Mouse (Mus musculus) MEL (cell line): Measurements from ENCODE around the gene Irf2bp2. TPM values are rescaled to one million over a fixed set of nuclear protein-coding genes. Genes with fewer than 3 reads are reported as not detected.

Experiments
- DNase-seq: peaks from one replicate; pipeline ENCODE4 v3.0.0; 2011; ENCODE audit warnings: low read depth, low spot score
- H3K27ac ChIP-seq: 2 replicates; pipeline ENCODE4 v1.5.1; 2012; ENCODE audit warnings: low read depth, mild to moderate bottlenecking, control low read depth, low read length, moderate library complexity; ENCODE audit not compliant: control insufficient read depth
- H3K27me3 ChIP-seq, 2 experiments: fragments of 150-350 bp in 1 of 2; sonication (generic) in 1 of 2; 2 replicates each; pipeline ENCODE4 v1.6.1; 2012; ENCODE audit warnings: low read length in 2 of 2, mild to moderate bottlenecking in 2 of 2, improper control_type of control experiment in 1 of 2, moderate library complexity in 1 of 2; ENCODE audit not compliant: insufficient read depth in 2 of 2, control insufficient read depth in 1 of 2
- H3K36me3 ChIP-seq, 2 experiments: 2 replicates each; pipeline ENCODE4 v1.6.1; 2012 to 2014; ENCODE audit warnings: low read length in 2 of 2, improper control_type of control experiment in 1 of 2, inconsistent platforms in 1 of 2, mild to moderate bottlenecking in 1 of 2; ENCODE audit not compliant: insufficient read depth in 2 of 2, control insufficient read depth in 1 of 2
- H3K4me1 ChIP-seq, 2 experiments: fragments of 150-350 bp in 1 of 2; sonication (generic) in 1 of 2; 2 replicates each; pipeline ENCODE4 v1.6.1; 2012; ENCODE audit warnings: low read length in 2 of 2, improper control_type of control experiment in 1 of 2, mild to moderate bottlenecking in 1 of 2; ENCODE audit not compliant: insufficient read depth in 2 of 2, control insufficient read depth in 1 of 2
- H3K4me3 ChIP-seq, 2 experiments: fragments of 150-350 bp in 1 of 2; sonication (generic) in 1 of 2; 2 replicates each; pipeline ENCODE4 v1.5.1; 2012; ENCODE audit warnings: low read depth in 2 of 2, low read length in 2 of 2, mild to moderate bottlenecking in 2 of 2, moderate library complexity in 2 of 2, control low read depth in 1 of 2, improper control_type of control experiment in 1 of 2; ENCODE audit not compliant: control insufficient read depth in 1 of 2, insufficient read depth in 1 of 2
- H3K79me2 ChIP-seq: 2 replicates; pipeline ENCODE4 v1.6.1; 2012; ENCODE audit warnings: mild to moderate bottlenecking, low read length, moderate library complexity; ENCODE audit not compliant: control insufficient read depth, poor library complexity, insufficient read depth
- H3K9ac ChIP-seq: 2 replicates; pipeline ENCODE4 v1.6.1; 2012; ENCODE audit warnings: low read depth, mild to moderate bottlenecking, control low read depth, low read length, moderate library complexity; ENCODE audit not compliant: control insufficient read depth, poor library complexity, severe bottlenecking
- H3K9me3 ChIP-seq: fragments of 150-350 bp; sonication (generic); replicated peaks from 2 replicates; pipeline ENCODE4 v1.6.1; 2012; ENCODE audit warnings: mild to moderate bottlenecking, low read length, improper control_type of control experiment, moderate library complexity; ENCODE audit not compliant: insufficient read depth
- CHD1 ChIP-seq: IDR thresholded peaks from 2 replicates; pipeline ENCODE4 v1.6.1; 2012; ENCODE audit warnings: low read depth, mild to moderate bottlenecking, inconsistent platforms, low read length, improper control_type of control experiment
- E2F4 ChIP-seq: IDR thresholded peaks from 2 replicates; pipeline ENCODE4 v1.6.1; 2011; ENCODE audit warnings: low read depth, low read length, improper control_type of control experiment, borderline replicate concordance
- ETS1 ChIP-seq: IDR thresholded peaks from 2 replicates; pipeline ENCODE4 v1.6.1; 2012; ENCODE audit warnings: low read depth, mild to moderate bottlenecking, inconsistent platforms, low read length, improper control_type of control experiment, moderate library complexity
- GABPA ChIP-seq: IDR thresholded peaks from 2 replicates; pipeline ENCODE4 v1.6.1; 2012; ENCODE audit warnings: low read depth, mild to moderate bottlenecking, inconsistent platforms, low read length, improper control_type of control experiment, moderate library complexity
- GATA1 ChIP-seq: IDR thresholded peaks from 2 replicates; pipeline ENCODE4 v1.6.1; 2011; ENCODE audit warnings: low read depth, low read length, improper control_type of control experiment
- HCFC1 ChIP-seq: IDR thresholded peaks from 2 replicates; pipeline ENCODE4 v1.6.1; 2012; ENCODE audit warnings: low read depth, mild to moderate bottlenecking, inconsistent platforms, low read length, improper control_type of control experiment, moderate library complexity
- JUND ChIP-seq: IDR thresholded peaks from 2 replicates; pipeline ENCODE4 v1.6.1; 2011; ENCODE audit warnings: low read depth, mild to moderate bottlenecking, improper control_type of control experiment, low read length
- MAX ChIP-seq: IDR thresholded peaks from 2 replicates; pipeline ENCODE4 v1.6.1; 2011; ENCODE audit warnings: low read length, improper control_type of control experiment
- MAZ ChIP-seq: IDR thresholded peaks from 2 replicates; pipeline ENCODE4 v1.6.1; 2012; ENCODE audit warnings: low read depth, mild to moderate bottlenecking, inconsistent platforms, low read length, improper control_type of control experiment
- MEF2A ChIP-seq: IDR thresholded peaks from 2 replicates; pipeline ENCODE4 v1.6.1; 2014; ENCODE audit warnings: low read depth, mild to moderate bottlenecking, inconsistent platforms, low read length, improper control_type of control experiment; ENCODE audit not compliant: poor library complexity, insufficient replicate concordance, severe bottlenecking; ENCODE audit errors: extremely low read depth
- MXI1 ChIP-seq: IDR thresholded peaks from 2 replicates; pipeline ENCODE4 v1.6.1; 2011; ENCODE audit warnings: mild to moderate bottlenecking, low read depth, low read length, improper control_type of control experiment
- MYB ChIP-seq: IDR thresholded peaks from 2 replicates; pipeline ENCODE4 v1.6.1; 2011; ENCODE audit warnings: mild to moderate bottlenecking, low read depth, low read length, improper control_type of control experiment
- MYC ChIP-seq: IDR thresholded peaks from 2 replicates; pipeline ENCODE4 v1.6.1; 2011; ENCODE audit warnings: low read depth, mild to moderate bottlenecking, low read length, improper control_type of control experiment, moderate library complexity
- NELFE ChIP-seq: IDR thresholded peaks from 2 replicates; pipeline ENCODE4 v1.6.1; 2011; ENCODE audit warnings: low read depth, low read length, improper control_type of control experiment
- NRF1 ChIP-seq: IDR thresholded peaks from 2 replicates; pipeline ENCODE4 v1.6.1; 2014; ENCODE audit warnings: low read depth, mild to moderate bottlenecking, inconsistent platforms, low read length, improper control_type of control experiment, moderate library complexity; ENCODE audit not compliant: poor library complexity, insufficient read depth, severe bottlenecking
- POLR2A ChIP-seq, 2 experiments: IDR thresholded peaks; 2 replicates each; pipeline ENCODE4 v1.6.1; 2011 to 2012; ENCODE audit warnings: low read length in 2 of 2, mild to moderate bottlenecking in 2 of 2, control low read depth in 1 of 2, improper control_type of control experiment in 1 of 2, low read depth in 1 of 2, moderate library complexity in 1 of 2; ENCODE audit not compliant: control insufficient read depth in 1 of 2, insufficient read depth in 1 of 2, poor library complexity in 1 of 2
- POLR2AphosphoS2 ChIP-seq: IDR thresholded peaks from 2 replicates; pipeline ENCODE4 v1.6.1; 2011; ENCODE audit warnings: low read length, improper control_type of control experiment
- POLR2AphosphoS5 ChIP-seq: IDR thresholded peaks from 2 replicates; pipeline ENCODE4 v1.6.1; 2012; ENCODE audit warnings: low read depth, borderline replicate concordance, mild to moderate bottlenecking, inconsistent platforms, low read length, moderate library complexity, mixed read lengths
- RCOR1 ChIP-seq: IDR thresholded peaks from 2 replicates; pipeline ENCODE4 v1.6.1; 2012; ENCODE audit warnings: low read depth, mild to moderate bottlenecking, inconsistent platforms, low read length, improper control_type of control experiment
- SMC3 ChIP-seq: IDR thresholded peaks from 2 replicates; pipeline ENCODE4 v1.6.1; 2011; ENCODE audit warnings: low read depth, low read length, improper control_type of control experiment
- TCF12 ChIP-seq: IDR thresholded peaks from 2 replicates; pipeline ENCODE4 v1.6.1; 2014; ENCODE audit warnings: low read depth, mild to moderate bottlenecking, inconsistent platforms, low read length, improper control_type of control experiment, moderate library complexity
- USF1 ChIP-seq: IDR thresholded peaks from 2 replicates; pipeline ENCODE4 v1.6.1; 2014; ENCODE audit warnings: low read depth, mild to moderate bottlenecking, inconsistent platforms, low read length, improper control_type of control experiment, moderate library complexity
- USF2 ChIP-seq, 2 experiments: IDR thresholded peaks; 2 replicates each; pipeline ENCODE4 v1.6.1; 2011 to 2012; ENCODE audit warnings: improper control_type of control experiment in 2 of 2, low read length in 2 of 2, borderline replicate concordance in 1 of 2, inconsistent platforms in 1 of 2, low read depth in 1 of 2, mild to moderate bottlenecking in 1 of 2; ENCODE audit not compliant: insufficient read depth in 1 of 2
- ZKSCAN1 ChIP-seq: IDR thresholded peaks from 2 replicates; pipeline ENCODE4 v1.6.1; 2012; ENCODE audit warnings: low read depth, mild to moderate bottlenecking, inconsistent platforms, low read length, improper control_type of control experiment, moderate library complexity
- ZNF384 ChIP-seq: IDR thresholded peaks from 2 replicates; pipeline ENCODE4 v1.6.1; 2012; ENCODE audit warnings: low read depth, mild to moderate bottlenecking, inconsistent platforms, low read length, improper control_type of control experiment
- polyA plus RNA-seq, 2 experiments: library from polyadenylated mRNA; stranded (reverse) in 1 of 2; unstranded in 1 of 2; fragments of >175 nt in 1 of 2; fragments of >200 nt in 1 of 2; gene quantifications; 2 replicates each; pipeline versions ENCODE4 v1.2.1 to v1.2.4; 2012; ENCODE audit warnings: low replicate concordance in 2 of 2, low read depth in 1 of 2; ENCODE audit not compliant: insufficient read length in 2 of 2, insufficient read depth in 1 of 2, missing spikeins in 1 of 2
- total RNA-seq: library from RNA; depleted of rRNA; stranded (reverse); fragments of 300-350 nt; gene quantifications from 2 replicates; pipeline ENCODE4 v1.2.3, GENCODE M21; 2012

Irf2bp2 gene
- total and polyA plus RNA-seq, 3 experiments, result 17.1 to 30.4 TPM; not detected in 1

GRCm38 (mm10) chr8:126547361-126547760, 46.4 kb downstream of the Irf2bp2 start:
- no peak for DNase-seq
- Histone ChIP-seq H3K9ac (no peak overlapping the region), H3K79me2 (no peaks in the 10 kb centered on the region)

GRCm38 (mm10) chr8:126546480-126546879, 47.3 kb downstream of the Irf2bp2 start:
- no peaks in the 10 kb centered on the region for H3K79me2 ChIP-seq
- no peaks in the 10 kb centered on the region for H3K36me3 ChIP-seq
- H3K4me1 ChIP-seq, result peaks cover 0 to 4% of the 10 kb centered on the region in 2 experiments; a peak in 1 of 4 replicates
- H3K27ac ChIP-seq, result no peak overlapping the region
- no peaks in the 10 kb centered on the region for H3K9me3 ChIP-seq
- H3K4me3 ChIP-seq, result no peak overlapping the region
- no peak for DNase-seq
- no peak overlapping the region for H3K9ac ChIP-seq
- TF ChIP-seq POLR2AphosphoS2 (no peak), SMC3 (no peak), ZKSCAN1 (no peak), MYC (no peak), ZNF384 (no peak), E2F4 (no peak), HCFC1 (no peak), USF2 (IDR thresholded peaks at IDR 0.05; ENCODE audit: borderline replicate concordance in 1 of 2, insufficient read depth in 1 of 2, low read depth in 1 of 2, low read length in 2 of 2) (no peak), NRF1 (no peak), RCOR1 (no peak), MYB (no peak), MAZ (no peak), GATA1 (no peak), MEF2A (no peak)
- H3K27me3 ChIP-seq, result no peaks in the 10 kb centered on the region

More at GRCm38 (mm10) chr8:126547361-126547760, 46.4 kb downstream of the Irf2bp2 start:
- no peaks in the 10 kb centered on the region for H3K36me3 ChIP-seq
- no peaks in the 10 kb centered on the region for H3K27me3 ChIP-seq
- H3K4me1 ChIP-seq, result peaks cover 0 to 4% of the 10 kb centered on the region in 2 experiments; a peak in 1 of 4 replicates
- no peak overlapping the region for H3K4me3 ChIP-seq
- H3K27ac ChIP-seq, result no peak overlapping the region
- TF ChIP-seq NELFE, result no peak
- no peak for TF ChIP-seq ETS1
- TF ChIP-seq POLR2AphosphoS5, result no peak
- TF ChIP-seq MAX, result no peak
- TF ChIP-seq USF1, result no peak
- no peak for TF ChIP-seq TCF12
- TF ChIP-seq MXI1, result no peak
- no peak for TF ChIP-seq HCFC1
- TF ChIP-seq ZNF384, result no peak
- no peak for TF ChIP-seq CHD1
- TF ChIP-seq POLR2A (IDR thresholded peaks at IDR 0.05; ENCODE audit: control insufficient read depth in 1 of 2, insufficient read depth in 1 of 2, low read depth in 1 of 2, low read length in 2 of 2, poor library complexity in 1 of 2), result no peak
- no peak for TF ChIP-seq SMC3
- TF ChIP-seq GABPA, result no peak
- no peak for TF ChIP-seq JUND
- TF ChIP-seq E2F4, result no peak
- no peaks in the 10 kb centered on the region for H3K9me3 ChIP-seq
